Mouse (Mus musculus) megakaryocyte-erythroid progenitor cell, adult 5-6 weeks (primary cell): ENCODE data around the gene Rad23a. TPM values are rescaled to one million over a fixed set of nuclear protein-coding genes. Genes with fewer than 3 reads are reported as not detected.
A peak's percentile ranks its signal among the peaks of the same experiment; 100 is the strongest.

Experiments used
- ATAC-seq: replicated peaks from 2 replicates; pipeline ENCODE4 v1.8.0; 2016; ENCODE audit warnings: mild to moderate bottlenecking, inconsistent platforms; ENCODE audit not compliant: severe bottlenecking, poor library complexity, low FRiP score, low TSS enrichment
- total RNA-seq, 2 experiments: library from RNA; stranded (forward) in 1 of 2; stranded (reverse) in 1 of 2; fragments of 200-1000, 215-1000 nt in 1 of 2; fragments of >200 nt in 1 of 2; fragmentation: Nextera tagmentation in 1 of 2; gene quantifications; 2 replicates each; pipeline ENCODE4 v1.2.3; 2014 to 2017

The Rad23a gene
- total RNA-seq, 2 experiments from 2014 or later = 43.7 to 151 TPM

DNA sequence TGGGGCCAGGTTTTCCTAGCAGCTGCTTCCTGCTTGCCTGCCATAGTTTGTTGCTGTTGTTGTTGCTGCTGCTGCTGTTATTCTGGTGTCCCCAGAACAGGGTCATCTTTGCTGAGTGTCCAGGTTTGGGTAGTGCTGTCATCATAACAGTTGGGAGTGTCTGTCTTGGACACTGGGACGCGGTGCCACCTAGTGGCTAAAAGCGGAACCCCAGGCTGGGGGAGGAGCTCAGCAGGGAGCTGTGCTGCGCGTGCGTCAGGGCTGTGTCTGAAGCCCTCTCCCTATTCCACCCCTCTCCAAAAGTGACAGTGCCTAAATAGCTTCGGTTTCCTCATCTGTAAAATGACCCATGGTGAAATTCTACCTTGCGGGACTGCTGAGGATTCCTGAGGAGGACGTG lies 24.9 kb downstream of the Rad23a start:
- ATAC-seq = peak; percentile 83

DNA sequence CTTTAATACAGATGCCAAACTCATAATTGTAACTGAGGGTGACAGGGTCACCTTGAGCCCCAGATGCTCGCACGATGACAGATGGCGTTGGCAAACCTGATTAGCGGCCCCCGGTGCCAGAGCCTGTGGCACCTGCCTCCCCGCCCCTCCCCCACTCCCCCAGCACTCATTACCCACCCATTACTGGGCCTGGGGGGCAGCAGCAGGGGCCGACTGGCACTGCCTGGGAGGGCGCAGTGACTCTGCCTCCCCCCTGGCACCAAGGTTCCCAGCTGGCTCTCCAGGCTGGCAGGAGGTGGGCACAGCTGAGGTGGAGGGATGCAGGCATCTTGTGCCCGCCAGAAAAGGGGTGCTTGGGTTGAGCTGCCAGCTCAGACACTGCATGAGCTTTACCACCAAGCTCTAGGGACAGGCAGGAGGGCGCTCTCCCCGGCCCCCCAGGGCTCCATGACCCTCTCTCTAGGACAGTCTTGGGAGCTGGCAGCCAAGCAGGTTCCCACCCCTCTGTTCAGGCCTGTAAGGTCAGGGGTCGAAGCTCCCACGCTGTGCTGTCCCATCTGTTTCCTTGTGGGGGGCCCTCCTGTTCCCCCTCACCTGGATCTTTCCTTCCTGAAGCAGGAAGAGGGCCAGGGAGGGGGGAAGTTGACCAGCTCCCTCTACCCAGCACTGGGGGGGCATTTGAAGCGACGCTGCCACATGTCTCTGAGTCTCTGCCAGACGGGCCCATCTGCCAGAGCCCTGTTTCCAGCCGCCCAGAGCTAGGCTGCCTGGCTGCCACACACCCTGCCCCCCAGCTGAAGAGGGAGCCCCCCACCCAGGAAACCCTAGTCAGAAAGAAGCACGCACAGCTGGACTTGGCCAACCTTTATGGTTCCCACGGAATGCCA lies 25.7 kb downstream of the Rad23a start:
- no peak for ATAC-seq

DNA sequence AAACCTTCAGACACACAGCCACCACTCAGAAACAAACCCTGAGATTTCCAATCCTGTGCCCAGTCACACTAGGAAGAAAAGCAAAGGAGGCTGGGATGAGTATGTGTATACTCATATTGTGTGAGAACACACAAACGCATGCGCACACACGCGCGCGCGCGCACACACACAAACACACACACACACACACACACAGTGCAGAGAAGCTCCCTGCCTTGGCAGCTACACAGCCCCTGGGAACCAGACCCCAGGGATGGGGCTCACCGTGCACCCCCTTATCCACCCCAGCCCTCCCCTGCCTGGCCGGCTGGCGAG lies 26.3 kb downstream of the Rad23a start:
- ATAC-seq = no peak

DNA sequence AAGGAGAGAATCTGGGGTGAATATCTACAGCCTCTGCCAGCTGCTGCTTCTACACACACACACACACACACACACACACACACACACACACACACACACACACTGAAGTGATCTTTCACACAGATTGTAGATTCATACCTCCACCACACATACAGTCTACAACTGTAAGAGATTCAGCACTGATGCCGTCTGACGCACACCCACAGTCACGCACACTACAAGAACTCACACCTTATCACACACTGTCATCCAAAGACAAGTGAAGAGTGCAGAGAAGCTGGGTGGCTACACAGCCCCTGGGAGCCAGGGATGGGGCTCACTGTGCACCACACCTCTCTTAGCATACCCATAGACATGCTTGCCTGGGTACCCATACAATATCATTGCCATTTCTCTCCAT lies 26.6 kb downstream of the Rad23a start:
- ATAC-seq = no peak

DNA sequence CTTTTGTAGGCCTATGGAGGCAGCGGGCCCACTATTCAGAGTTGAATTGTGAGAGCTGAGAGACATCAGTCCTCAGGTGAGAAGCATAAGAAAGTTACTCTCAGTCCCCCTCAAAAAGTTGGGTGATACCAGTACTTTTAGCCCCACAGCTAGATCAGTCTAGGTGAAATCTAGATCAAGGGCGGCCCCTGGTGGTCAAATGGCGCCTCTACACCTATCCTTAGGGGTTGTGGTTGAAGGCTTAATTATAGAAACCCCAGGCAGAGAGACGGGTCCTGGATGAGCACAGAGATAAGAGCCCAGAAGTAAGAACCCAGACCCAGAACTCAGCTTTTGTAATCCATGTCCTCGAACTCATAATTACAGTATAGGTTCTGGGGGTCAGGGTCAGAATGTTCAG lies 27.4 kb downstream of the Rad23a start:
- peak; percentile 60 for ATAC-seq

DNA sequence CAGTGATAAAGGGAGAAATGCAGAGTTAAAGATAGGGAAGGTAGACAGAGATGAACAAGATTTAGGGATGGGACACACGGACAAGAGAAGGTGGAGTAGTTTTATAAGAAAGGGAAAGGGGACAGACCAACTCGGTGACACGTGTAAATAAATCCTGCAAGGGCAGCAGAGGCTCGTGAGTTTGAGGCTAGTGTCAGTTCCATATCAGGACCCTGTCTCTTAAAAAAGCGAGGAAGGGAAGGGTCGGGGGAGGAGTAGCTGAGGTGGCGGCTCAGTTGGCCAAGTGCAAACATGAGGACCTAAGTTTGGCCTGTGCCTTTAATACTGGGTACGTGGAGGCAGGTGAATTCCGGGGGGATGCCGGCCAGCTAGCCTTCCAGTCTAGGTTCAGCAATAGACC lies 29.2 kb downstream of the Rad23a start:
- no peak for ATAC-seq

DNA sequence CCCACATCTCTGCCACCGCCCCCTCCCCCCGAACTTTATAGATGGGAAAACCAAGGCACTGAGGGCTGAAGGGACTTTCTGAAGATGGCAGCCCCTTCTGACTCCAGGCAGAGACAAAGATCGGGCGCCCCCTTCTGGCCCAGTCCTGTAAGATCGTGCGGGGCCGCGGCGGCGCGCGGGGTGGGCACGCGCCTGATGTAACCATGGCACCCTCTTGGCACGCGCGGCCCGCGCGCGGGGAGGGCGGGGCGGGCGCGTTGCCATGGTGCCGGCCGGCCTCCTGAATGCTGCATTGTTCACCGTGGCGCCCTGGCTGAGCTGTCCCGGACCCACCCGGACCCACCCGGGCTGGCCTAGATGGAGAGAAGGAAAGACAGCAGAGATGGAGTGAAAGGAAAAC lies 29.6 kb downstream of the Rad23a start:
- ATAC-seq = peak; percentile 63

DNA sequence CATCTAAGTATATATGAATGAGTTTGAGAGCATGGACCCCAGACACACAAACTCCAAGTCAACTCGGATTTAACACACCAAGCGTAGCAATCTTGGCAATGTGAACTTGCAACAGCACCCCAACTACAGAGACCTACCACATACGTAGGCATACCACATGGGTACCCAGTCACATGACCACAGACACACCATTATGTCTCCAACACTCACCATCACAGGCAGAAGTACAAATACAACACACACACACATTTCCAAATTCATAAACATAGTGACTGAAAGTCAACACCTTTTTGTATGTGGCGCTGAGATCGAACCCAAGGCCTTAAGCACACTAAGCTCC lies 30.6 kb downstream of the Rad23a start:
- no peak for ATAC-seq

DNA sequence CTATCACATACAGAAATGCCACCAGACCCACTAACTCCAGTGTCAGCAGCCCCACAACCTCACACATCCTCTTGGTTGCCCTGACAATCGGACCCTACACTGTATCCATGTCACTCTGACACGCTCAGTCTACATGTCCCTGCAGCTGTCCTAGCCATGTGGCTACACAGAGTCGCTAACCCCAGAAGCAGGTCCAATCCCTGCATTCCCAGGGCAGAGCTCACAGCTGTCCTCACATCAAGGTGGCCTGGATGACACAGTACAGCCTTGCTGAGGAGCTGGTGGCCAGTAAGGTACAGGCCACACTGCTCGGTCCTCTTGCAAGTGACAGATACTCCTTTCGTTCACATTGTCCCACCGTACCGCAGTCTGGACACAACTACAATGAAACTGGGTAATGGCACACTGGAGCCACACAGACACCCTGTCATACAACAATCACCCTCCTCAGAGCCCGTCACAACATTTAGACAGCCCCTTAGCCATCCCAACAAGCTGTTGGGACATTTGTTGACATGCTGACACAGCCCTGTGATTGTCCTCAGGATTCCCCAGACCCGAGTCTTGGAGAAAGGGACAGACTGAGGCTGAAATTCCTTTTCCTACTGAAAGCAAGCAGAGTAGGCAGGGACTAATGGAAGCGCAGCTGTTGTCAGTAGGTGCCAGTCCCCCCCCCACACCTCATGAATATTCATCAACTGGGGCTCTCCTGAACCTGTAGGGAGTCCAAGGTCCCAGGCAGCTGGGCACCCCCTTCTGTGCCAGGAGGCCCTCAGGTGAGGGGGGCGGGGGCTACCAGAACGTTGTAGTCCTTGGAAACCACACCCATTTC lies 31.1 kb downstream of the Rad23a start:
- no peak for ATAC-seq

DNA sequence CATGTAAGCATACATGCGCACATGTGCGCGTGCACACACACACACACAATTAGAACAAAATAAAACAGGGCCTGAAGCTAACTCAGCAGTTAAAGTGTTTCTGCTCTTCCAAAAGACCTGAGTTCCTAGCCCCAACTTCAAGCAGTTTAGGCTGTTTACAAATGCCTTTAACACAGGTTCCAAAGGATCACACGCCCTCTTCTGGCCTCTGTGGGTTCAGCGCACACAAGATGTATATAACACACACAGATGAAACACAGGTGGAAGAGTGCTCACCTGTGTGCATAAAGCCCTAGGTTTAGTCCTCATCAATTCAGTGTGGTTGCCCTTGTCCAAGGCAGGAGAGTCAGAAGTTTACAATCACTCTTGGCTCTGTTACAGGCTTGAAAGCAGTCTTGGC lies 34.4 kb downstream of the Rad23a start:
- no peak for ATAC-seq

DNA sequence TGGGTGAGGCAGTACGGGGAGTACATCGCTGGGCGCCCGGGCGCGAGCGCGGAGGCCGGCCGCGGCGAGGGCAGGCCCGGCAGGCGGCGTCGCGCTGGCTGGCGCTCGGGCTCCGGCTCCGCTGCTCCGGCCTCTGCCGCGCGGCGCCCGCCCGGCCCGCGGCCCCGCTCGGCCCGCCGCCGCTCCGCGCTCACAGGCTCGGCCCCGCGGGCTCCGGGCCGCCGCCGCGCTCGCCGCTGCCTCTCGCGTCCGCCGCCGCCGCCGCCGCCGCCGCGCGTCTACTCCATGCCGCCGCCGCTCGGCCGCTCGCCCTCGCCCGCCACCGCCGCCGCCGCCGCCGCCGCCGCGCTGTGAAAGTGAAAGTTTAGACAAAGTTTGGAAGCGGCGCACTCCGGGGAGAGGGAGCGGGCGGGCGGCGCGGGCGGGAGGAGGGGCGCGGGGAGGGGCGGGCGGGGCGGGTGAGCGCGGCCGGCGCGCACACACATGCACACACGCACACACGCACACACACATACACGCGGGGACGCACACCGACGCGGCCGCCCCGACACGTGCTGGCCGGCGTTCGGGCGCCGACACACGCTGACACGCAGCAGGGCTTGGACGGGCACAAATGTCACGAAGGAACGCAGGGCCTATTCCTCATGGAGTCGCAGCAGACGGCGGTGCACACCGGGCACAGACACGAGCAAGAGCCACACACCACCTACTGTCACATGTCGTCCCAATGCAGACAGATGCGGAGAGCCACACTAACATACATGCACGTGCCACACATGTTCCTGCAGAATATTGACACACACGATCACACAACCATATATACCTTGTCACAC lies 40.2 kb downstream of the Rad23a start, which contains the start of gene Nfix:
Gene Nfix, minus strand, starts transcription at position 346 of the 833 bp plus-strand sequence.
- peak; percentile 35; the same call in 1 of the 2 replicates for ATAC-seq

DNA sequence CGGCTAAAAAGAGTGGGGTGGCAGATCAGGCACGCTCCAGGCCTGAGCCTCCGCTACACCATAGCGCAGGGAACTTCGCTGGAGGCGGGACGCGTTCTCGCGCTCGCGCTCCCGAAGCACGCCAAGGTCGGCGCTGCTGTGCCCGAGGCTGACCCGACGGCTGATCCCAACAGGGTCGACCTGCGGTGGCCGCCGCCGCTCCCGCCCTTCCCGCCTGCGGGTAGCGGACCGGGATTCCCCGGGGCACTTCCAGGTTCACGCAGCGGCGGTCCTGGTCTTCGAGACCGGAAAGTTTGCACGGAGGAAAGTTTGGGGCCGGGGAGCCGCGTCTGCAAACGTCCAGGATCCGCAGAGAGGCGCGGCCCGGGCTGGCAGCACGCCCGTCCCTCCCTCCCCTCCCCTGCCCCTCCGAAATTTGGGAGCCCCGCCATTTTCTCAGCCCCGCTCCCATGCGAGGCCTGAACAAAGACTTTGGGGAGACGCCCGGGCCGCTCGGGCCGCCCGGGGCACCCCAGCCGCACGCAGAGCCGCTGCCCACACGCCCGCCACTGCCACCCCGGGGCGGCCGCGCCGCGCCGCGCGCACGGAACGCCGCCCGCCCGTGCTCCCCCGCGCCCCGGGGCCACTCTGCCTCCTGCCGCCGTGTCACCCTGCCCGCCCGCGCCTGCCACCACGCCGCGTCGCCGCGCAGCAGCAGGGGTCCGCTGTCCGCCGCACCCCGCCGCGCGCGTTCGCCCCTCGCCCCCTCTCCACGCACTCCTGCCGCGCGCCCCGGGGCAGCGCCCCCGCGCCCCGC lies 41.1 kb downstream of the Rad23a start:
- peak; percentile 47; the same call in 1 of the 2 replicates for ATAC-seq

DNA sequence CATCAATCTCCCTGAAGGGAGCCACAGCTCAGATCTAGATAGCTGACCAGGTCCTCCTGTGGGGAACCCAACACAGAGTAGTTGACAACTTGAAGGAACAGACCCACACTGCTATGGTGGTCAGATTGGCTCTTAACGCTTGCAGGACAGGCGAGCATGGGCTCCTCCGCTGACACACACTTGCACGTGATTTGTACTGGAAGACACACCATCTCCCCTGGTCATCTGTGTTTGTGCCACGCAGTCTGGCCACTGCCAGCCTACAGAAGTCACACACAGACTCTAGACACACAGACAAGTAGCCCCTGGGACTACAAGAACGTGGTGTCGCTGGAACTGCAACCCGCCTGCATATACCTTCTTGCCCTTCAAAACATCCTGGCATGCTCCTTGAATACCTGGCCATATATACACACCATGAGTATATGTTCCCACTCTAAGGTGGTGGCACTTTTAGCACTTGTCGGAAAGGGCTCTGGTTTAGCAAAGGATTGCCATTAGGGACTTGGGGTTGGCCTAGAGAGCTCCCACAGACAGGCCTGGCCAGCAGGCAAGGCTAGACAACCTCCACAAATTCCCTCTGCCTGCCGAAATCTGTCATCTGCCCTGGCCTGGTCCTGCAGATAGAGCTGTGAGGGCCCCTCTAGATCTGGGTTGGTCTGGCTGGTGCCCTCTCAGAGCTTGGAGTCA lies 41.9 kb downstream of the Rad23a start:
- ATAC-seq = peak; percentile 42

DNA sequence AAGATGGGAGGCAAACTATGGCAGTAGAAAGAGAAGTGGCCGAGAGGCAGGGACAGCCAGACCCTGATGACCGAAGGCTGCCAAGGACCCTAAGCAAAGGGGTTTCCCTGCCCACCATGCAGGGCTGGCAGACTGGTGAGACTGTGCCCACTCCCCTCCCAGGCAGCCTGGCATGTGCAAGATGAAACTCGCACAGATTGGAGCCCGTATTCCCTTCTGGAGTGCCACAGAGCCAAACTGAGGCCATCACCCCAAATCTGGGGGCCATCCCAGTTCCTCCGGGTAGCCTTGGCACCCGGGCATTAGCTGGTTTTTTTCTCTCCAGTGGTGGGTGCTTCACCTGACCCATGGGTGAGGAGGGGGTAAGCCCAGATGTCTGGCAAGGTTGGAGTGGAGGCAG lies 42.5 kb downstream of the Rad23a start:
- no peak for ATAC-seq

DNA sequence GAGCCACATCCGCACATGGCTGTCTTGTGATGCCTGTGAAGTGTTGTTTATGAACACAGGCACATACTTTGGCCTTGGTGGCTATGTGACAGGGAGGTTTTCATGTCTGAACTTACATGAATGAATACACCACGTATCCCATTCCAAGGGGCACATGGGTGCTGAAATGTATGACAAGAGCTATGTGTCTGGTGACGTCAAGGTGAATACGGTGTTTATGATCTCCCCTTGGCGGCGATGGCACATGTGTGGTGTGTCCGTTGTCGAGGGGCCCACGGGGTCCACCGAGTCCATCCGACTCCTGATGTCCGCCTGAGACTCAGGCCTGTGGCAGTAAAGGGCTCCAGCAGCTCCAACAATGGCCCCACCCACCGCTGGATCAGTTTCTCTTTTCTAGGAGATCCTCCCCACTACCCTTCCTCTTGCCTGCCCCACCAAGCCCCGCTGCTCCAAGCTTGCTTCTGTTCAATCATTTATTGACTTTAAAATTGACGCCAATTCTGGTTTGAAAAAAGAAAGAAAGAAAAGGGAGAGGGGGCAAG lies 43.1 kb downstream of the Rad23a start:
- ATAC-seq = no peak

DNA sequence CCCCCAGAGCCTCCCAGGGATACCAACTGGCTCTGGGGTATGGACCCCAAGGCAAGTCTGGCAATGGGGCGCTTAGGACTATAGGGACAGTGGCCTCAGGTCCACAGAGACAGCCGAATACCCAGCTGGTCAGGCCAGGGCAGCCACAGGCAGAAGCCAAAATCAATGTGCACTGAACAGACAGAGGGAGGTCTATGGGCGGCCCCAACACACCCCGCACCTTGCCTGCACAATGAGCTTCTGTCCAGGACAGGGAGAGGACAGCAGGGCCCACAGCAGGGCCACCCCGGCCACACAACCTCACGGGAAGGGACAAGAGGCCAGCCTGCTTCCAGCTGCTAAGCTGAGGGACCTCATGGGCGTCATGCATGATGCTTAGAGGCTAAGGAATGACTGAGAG lies 46.0 kb downstream of the Rad23a start:
- no peak for ATAC-seq

DNA sequence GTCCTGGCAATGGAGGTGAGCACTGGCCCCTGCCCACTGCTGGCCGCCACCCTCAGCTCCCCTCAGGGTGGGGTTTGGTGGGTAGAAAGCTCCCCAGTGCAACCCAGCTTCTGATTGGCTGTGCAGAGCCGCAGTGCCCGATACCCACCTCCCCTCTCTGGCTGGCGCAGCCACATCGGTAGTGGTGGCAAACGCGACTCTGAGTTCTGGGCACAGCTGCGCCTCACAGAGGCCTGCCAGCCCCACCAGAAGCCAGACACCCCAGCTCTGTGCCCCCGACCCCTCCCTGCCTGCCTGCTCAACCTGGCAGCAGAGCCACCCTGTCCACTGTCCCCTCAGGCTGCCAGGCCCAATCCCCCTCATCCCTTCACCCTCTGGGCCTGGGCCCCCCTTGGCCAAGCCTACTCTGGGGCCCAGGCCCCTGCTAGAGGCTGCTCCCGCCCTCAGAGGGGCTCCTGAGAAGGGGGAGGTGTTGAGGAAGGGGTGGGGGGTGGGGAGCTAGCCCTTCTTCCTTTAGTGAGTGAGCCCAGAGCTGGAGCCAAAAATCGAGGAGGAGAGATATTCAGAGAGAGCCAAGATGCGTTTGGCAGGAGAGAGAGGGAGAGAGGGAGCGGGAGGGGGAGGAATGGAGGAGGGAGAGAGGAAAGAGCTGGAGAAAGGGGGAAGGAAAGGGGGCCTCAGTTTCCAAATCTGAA lies 46.5 kb downstream of the Rad23a start:
- no peak for ATAC-seq

DNA sequence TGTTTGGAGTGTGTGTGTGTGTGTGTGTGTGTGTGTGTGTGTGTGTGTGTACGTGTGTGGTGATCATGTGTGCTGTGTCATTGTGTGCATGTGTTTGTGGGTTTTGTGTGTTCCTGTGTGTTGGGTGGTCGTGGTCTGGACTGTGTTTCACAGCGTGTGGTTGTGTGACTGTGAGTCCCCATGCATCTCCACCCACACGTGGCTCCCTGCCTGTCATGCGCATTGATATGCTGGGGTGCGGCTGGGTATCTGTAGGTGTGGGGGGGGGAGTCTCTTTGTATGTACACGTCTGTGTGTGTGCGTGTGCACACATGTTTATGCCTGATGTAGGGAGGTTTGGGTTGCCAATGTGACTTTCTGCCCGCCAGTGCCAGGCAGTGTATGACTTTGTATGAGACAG lies 47.3 kb downstream of the Rad23a start:
- no peak for ATAC-seq
